Mouse (Mus musculus): ENCODE measurements around the gene Ghrl.

DNA sequence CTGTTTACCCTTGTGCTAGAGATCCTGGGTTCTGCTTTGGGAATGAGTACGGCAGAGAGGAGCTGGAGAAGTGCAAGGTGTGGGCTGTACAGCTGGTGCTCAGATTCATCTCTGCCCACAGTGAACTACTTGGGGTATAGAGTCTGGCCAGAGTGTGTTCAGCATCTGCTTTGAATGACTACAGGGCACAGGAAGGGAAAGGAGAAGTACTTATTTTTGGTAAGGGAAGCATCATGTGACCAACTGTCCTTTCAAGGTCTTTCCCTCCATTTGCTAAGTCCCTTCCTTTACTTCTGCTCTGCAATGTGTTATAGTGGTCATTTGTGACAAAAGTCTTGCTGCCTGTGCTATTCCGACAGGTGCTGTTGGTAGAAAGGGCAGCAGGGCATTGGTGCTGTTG lies 5.4 kb downstream of the Ghrl start:
- TF ChIP-seq CTCF (IDR thresholded peaks at IDR 0.05; ENCODE audit: borderline replicate concordance, control insufficient read depth, extremely low read depth, insufficient read depth, low read length, poor library complexity) (no peak), POLR2A (IDR thresholded peaks at IDR 0.05; ENCODE audit: control insufficient read depth, extremely low read depth, insufficient read depth, low read length, poor library complexity) (no peak)
